Mouse (Mus musculus) kidney, adult 2 months (tissue): ENCODE measurements around the gene Zyx.

Source experiments
- CTCF ChIP-seq: fragments of 200-500 bp; conservative IDR thresholded peaks from 2 replicates; pipeline ENCODE4 v1.5.1; 2011; ENCODE audit warnings: low read depth, mild to moderate bottlenecking, control low read depth, low read length, moderate library complexity, mixed read lengths; ENCODE audit not compliant: insufficient read depth, insufficient read length
- POLR2A ChIP-seq: fragments of 200-500 bp; IDR thresholded peaks from one replicate; pipeline ENCODE4 v1.6.1; 2011; ENCODE audit warnings: low read depth, low read length, control low read depth

- TF ChIP-seq CTCF (no peak), POLR2A (no peak)
Observed at GRCm38 (mm10) chr6:42364607-42365006, 15.2 kb downstream of the Zyx start.
